Mouse (Mus musculus): Measurements from ENCODE around the gene Tmem178. TPM values are rescaled to one million over a fixed set of nuclear protein-coding genes. Genes with fewer than 3 reads are reported as not detected.

Gene Tmem178
- polyA plus RNA-seq, 1 experiment from 2014 or later = 2.0 TPM

DNA sequence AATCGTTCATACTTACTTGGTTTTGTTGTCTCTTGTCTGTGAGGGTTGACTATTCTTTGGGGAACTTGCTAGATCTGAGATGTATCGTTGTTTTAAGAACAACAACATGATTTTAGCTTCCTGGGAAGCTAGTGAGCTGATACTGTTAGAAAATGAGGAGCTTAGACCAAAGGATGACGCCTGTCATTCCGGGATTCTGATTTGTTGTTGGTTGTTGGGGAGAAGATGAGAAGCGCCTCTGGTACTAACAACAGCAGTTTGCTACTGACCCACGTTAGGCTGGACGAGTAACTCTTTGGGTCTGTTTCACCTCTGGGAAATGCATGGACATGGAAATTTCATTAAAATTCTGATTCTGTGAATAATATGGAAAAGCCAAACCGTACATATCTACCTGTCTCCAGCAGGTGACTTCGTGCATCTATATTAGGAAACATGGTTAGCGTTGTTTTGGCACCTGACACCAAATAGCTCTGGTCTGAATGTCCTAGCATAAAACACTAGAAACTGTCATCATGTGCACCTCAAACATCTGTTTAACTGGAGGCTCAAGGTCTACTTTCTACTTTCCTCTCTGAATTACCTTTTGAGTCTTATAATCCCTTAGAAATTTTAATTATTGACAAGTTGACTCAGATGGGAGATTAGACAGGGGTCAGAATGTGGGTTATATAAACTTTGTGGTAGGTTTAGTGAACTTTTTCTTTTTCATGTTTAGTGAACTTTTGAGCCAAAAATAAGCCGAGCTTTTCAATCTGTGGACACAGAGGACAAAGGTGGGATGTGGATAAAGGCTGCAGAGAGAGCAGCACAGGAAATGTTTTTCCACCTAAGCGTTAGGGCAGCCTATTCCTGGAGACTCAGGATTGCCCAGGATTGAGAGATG lies 2.9 kb downstream of the Tmem178 start:
- no peak for ATAC-seq (ENCODE audit: low FRiP score, low TSS enrichment)
- TF ChIP-seq CTCF (IDR thresholded peaks at IDR 0.05; ENCODE audit: low read depth) (no peak), EP300 (optimal IDR thresholded peaks at IDR 0.05) (no peak)
- no peak overlapping the region for H3K4me2 ChIP-seq (replicated peaks; ENCODE audit: low read depth)

DNA sequence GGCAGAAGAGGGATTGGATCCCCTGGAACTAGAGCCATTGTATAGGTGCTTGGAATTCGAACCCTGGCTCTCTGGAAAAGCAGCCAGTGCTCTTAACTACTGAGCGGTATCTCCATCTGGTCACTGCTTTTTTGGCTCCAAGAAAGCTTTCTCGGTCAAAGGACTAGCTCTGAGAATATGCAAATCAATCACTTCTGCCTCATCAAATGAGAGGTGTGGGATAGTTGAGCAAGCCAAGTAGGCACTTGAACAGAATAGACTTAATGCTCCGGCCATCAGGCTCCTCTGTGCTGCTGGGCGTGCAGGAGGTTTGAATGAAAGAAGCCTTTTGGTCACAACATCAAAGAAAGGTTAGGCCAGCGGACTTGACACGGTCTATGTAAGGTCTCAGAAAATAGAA lies 5.0 kb downstream of the Tmem178 start:
- 92% methylated on average over 7 of the region's 7 CpGs for WGBS
- H3K9me3 ChIP-seq (ENCODE audit: control insufficient read depth, low read length) = no peaks in the 10 kb centered on the region
- no peaks in the 10 kb centered on the region for H3K4me1 ChIP-seq (replicated peaks; ENCODE audit: control insufficient read depth, insufficient read depth)
- H3K36me3 ChIP-seq (ENCODE audit: control insufficient read depth, insufficient read depth, low read length) = no peaks in the 10 kb centered on the region
- TF ChIP-seq EP300 (optimal IDR thresholded peaks at IDR 0.05) = no peak
- no peak for TF ChIP-seq CTCF (IDR thresholded peaks at IDR 0.05; ENCODE audit: low read depth)
- no peak overlapping the region for H3K27ac ChIP-seq (replicated peaks)
- H3K4me3 ChIP-seq (ENCODE audit: low read depth, low read length) = no peak overlapping the region
- DNase-seq (ENCODE audit: low spot score) = no peak
- H3K4me2 ChIP-seq (replicated peaks; ENCODE audit: low read depth) = no peak overlapping the region
- H3K27me3 ChIP-seq (ENCODE audit: control insufficient read depth, insufficient read depth, low read length) = no peaks in the 10 kb centered on the region
- no peak for ATAC-seq (ENCODE audit: low FRiP score, low TSS enrichment)
- no peak overlapping the region for H3K9ac ChIP-seq (ENCODE audit: low read length)

More for the DNA sequence above, 2.9 kb downstream of the Tmem178 start:
- Histone ChIP-seq H3K4me3 (ENCODE audit: low read depth, low read length) (no peak overlapping the region), H3K9ac (ENCODE audit: low read length) (no peak overlapping the region), H3K27me3 (ENCODE audit: control insufficient read depth, insufficient read depth, low read length) (no peaks in the 10 kb centered on the region), H3K36me3 (ENCODE audit: control insufficient read depth, insufficient read depth, low read length) (no peaks in the 10 kb centered on the region), H3K27ac (replicated peaks) (no peak overlapping the region), H3K9me3 (ENCODE audit: control insufficient read depth, low read length) (no peaks in the 10 kb centered on the region), H3K4me1 (replicated peaks; ENCODE audit: control insufficient read depth, insufficient read depth) (no peaks in the 10 kb centered on the region)
- DNase-seq (ENCODE audit: low spot score) = no peak
- 72% methylated on average over 12 of the region's 12 CpGs for WGBS

DNA sequence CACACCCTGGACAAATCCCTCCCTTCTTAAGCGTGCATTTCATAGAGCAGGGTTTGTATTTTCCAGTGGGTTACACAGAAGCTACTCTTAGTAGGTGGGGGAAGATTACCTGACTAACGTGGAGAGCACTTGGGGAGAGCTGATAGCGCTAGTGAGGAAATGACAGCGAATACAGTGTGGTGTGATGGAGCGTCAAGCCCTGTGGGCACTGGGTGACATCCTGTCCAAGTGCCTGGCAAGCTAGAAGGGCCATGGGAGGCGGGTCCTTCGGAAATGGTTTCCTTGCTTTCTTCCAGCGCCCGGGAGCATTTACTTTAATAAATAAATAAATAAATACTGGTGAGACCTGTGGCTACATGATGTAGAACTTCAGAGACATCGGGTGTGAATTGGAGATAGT lies 5.5 kb downstream of the Tmem178 start:
- 86% methylated on average over 10 of the region's 10 CpGs for WGBS
- H3K9me3 ChIP-seq (ENCODE audit: control insufficient read depth, low read length) = no peaks in the 10 kb centered on the region
- no peak for DNase-seq (ENCODE audit: low spot score)
- no peaks in the 10 kb centered on the region for H3K4me1 ChIP-seq (replicated peaks; ENCODE audit: control insufficient read depth, insufficient read depth)
- no peak for ATAC-seq (ENCODE audit: low FRiP score, low TSS enrichment)
- no peak overlapping the region for H3K4me2 ChIP-seq (replicated peaks; ENCODE audit: low read depth)
- TF ChIP-seq EP300 (optimal IDR thresholded peaks at IDR 0.05) (no peak), CTCF (IDR thresholded peaks at IDR 0.05; ENCODE audit: low read depth) (no peak)
- H3K27ac ChIP-seq (replicated peaks) = no peak overlapping the region
- H3K36me3 ChIP-seq (ENCODE audit: control insufficient read depth, insufficient read depth, low read length) = no peaks in the 10 kb centered on the region
- H3K4me3 ChIP-seq (ENCODE audit: low read depth, low read length) = no peak overlapping the region
- no peaks in the 10 kb centered on the region for H3K27me3 ChIP-seq (ENCODE audit: control insufficient read depth, insufficient read depth, low read length)
- H3K9ac ChIP-seq (ENCODE audit: low read length) = no peak overlapping the region

DNA sequence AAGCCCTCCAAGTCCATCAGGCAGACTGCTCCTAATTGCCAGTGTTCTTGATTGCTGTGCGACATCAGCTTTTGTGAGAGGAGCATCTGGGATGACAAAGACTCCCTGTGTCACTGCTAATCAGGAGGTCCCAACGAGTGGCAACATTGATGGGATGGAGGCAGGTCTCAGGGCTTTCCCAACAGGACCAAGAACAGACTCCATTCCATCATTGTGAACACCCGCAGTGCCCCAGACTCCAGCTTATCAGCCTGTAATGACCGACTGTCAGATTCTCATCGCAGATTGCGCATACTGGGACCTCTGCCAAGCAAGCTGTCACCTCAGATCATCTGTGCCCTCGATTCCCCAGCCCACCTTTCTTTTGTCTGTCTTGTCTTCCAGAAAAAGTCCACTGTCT lies 7.9 kb downstream of the Tmem178 start:
- no peak overlapping the region for H3K4me2 ChIP-seq (replicated peaks; ENCODE audit: low read depth)
- no peaks in the 10 kb centered on the region for H3K36me3 ChIP-seq (ENCODE audit: control insufficient read depth, insufficient read depth, low read length)
- no peak overlapping the region for H3K9ac ChIP-seq (ENCODE audit: low read length)
- H3K9me3 ChIP-seq (ENCODE audit: control insufficient read depth, low read length) = no peaks in the 10 kb centered on the region
- no peaks in the 10 kb centered on the region for H3K27me3 ChIP-seq (ENCODE audit: control insufficient read depth, insufficient read depth, low read length)
- no peak overlapping the region for H3K27ac ChIP-seq (replicated peaks)
- 68% methylated on average over 7 of the region's 7 CpGs for WGBS
- DNase-seq (ENCODE audit: low spot score) (no peak), ATAC-seq (ENCODE audit: low FRiP score, low TSS enrichment) (no peak)
- H3K4me1 ChIP-seq (replicated peaks; ENCODE audit: control insufficient read depth, insufficient read depth) = no peaks in the 10 kb centered on the region
- TF ChIP-seq CTCF (IDR thresholded peaks at IDR 0.05; ENCODE audit: low read depth) (no peak), EP300 (optimal IDR thresholded peaks at IDR 0.05) (no peak)
- H3K4me3 ChIP-seq (ENCODE audit: low read depth, low read length) = no peak overlapping the region

DNA sequence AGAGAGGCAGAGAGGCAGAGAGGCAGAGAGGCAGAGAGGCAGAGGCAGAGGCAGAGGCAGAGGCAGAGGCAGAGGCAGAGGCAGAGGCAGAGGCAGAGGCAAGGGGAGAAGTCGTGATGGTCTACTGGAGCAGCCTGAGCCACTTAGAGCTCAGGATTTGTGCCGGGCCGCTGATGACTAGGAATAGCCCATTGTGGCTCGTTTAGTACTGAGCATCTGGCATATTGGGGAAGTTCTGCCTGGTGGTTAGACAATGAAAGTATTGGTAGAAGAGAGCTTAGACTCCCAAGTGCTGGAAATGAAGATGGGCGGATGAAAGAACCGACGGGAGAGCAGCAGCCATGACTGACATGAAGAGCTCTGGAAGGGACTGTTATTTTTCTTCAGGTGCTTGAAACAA lies 11.0 kb downstream of the Tmem178 start:
- H3K9me3 ChIP-seq (ENCODE audit: control insufficient read depth, low read length) = no peaks in the 10 kb centered on the region
- ATAC-seq (ENCODE audit: low FRiP score, low TSS enrichment) (no peak), DNase-seq (ENCODE audit: low spot score) (no peak)
- TF ChIP-seq CTCF (IDR thresholded peaks at IDR 0.05; ENCODE audit: low read depth) (no peak), EP300 (optimal IDR thresholded peaks at IDR 0.05) (no peak)
- no peak overlapping the region for H3K9ac ChIP-seq (ENCODE audit: low read length)
- 74% methylated on average over 7 of the region's 7 CpGs for WGBS
- no peaks in the 10 kb centered on the region for H3K27me3 ChIP-seq (ENCODE audit: control insufficient read depth, insufficient read depth, low read length)
- H3K4me2 ChIP-seq (replicated peaks; ENCODE audit: low read depth) = no peak overlapping the region
- H3K27ac ChIP-seq (replicated peaks) = no peak overlapping the region
- H3K4me1 ChIP-seq (replicated peaks; ENCODE audit: control insufficient read depth, insufficient read depth) = no peaks in the 10 kb centered on the region
- H3K4me3 ChIP-seq (ENCODE audit: low read depth, low read length) = no peak overlapping the region
- no peaks in the 10 kb centered on the region for H3K36me3 ChIP-seq (ENCODE audit: control insufficient read depth, insufficient read depth, low read length)
